In genomic region chr1:89932021-89932423, GRCm38 (mm10) we compare ENCODE assay signal across 12 mouse cellular contexts. TPM values are rescaled to one million over a fixed set of nuclear protein-coding genes. Genes with fewer than 3 reads are reported as not detected.
DNase-seq lines count a peak whose midpoint lies in the region; ATAC-seq and TF ChIP-seq lines count a peak whose summit lies in the region.
"Had no signal": no experiment of that assay in that cellular context is flagged by ENCODE, and none has a peak within 500 bp of the region (broad histone marks: within the 10 kb centered on the region; RNA-seq: fewer than 3 reads in every experiment).

No protein-coding gene starts in this region.

- WGBS in embryonic facial prominence, embryonic 10.5 days = 2% methylated on average over 19 of the region's 19 CpGs
- under 1% methylated on average over 19 of the region's 19 CpGs for WGBS in hindbrain, embryonic 11.5 days
- 1% methylated on average over 19 of the region's 19 CpGs for WGBS in midbrain, embryonic 15.5 days
- 2% methylated on average over 19 of the region's 19 CpGs for WGBS in heart, embryonic 11.5 days (ENCODE audit: insufficient replicate concordance)

- no peak overlapping the region for H3K27ac ChIP-seq in ES-E14 (ENCODE audit: insufficient read depth, low read depth, low read length, poor library complexity, severe bottlenecking)
- no peak overlapping the region; the same call in 1 of the 2 replicates for H3K27ac ChIP-seq in embryonic facial prominence, embryonic 10.5 days (replicated peaks)
- peak overlapping the region; percentile 25; the same call in 1 of the 2 replicates for H3K27ac ChIP-seq in hindbrain, embryonic 11.5 days (ENCODE audit: low read depth, low read length)
- H3K27ac ChIP-seq in midbrain, embryonic 15.5 days = no peak overlapping the region
- H3K27ac ChIP-seq in heart, embryonic 11.5 days (ENCODE audit: low read depth, low read length) = no peak overlapping the region
- H3K27ac ChIP-seq: liver, embryonic 15.5 days had no signal

- peak overlapping the region; percentile 65 to 84 for H3K4me3 ChIP-seq in ES-E14 (ENCODE audit: insufficient read depth in 1 of 2, low read depth in 1 of 2, low read length in 2 of 2, poor library complexity in 1 of 2, severe bottlenecking in 1 of 2)
- peak overlapping the region; percentile 63 for H3K4me3 ChIP-seq in embryonic facial prominence, embryonic 10.5 days
- peak overlapping the region; percentile 65 for H3K4me3 ChIP-seq in hindbrain, embryonic 11.5 days (ENCODE audit: low read depth, low read length)
- H3K4me3 ChIP-seq in midbrain, embryonic 15.5 days = peak overlapping the region; percentile 37; the same call in 1 of the 2 replicates
- H3K4me3 ChIP-seq in heart, embryonic 11.5 days (ENCODE audit: low read depth, low read length) = no peak overlapping the region

- peak overlapping the region; percentile 89 for H3K4me2 ChIP-seq in hindbrain, embryonic 11.5 days (replicated peaks; ENCODE audit: low read depth, low read length)
- 0 out of 2 replicates have a peak overlapping the region, but pooled peaks have one; percentile 2 for H3K4me2 ChIP-seq in midbrain, embryonic 15.5 days
- no peak overlapping the region; the same call in 1 of the 2 replicates for H3K4me2 ChIP-seq in heart, embryonic 11.5 days

- no peak for DNase-seq in ES-E14 (ENCODE audit: low read depth, low spot score)
- peak; percentile 43 for DNase-seq in embryonic facial prominence, embryonic 10.5 days (ENCODE audit: low spot score)
- peak; percentile 61 for DNase-seq in hindbrain, embryonic 11.5 days (ENCODE audit: low spot score)
- DNase-seq in layer of hippocampus, adult 11-12 months (ENCODE audit: low spot score) = no peak
- no peak for DNase-seq in kidney, adult 11 months
- DNase-seq: cerebellum, postnatal 25 days; heart, postnatal 4 days; kidney, postnatal 14 days; thymus, postnatal 14 days had no signal

- H3K4me1 ChIP-seq in ES-E14 (ENCODE audit: control insufficient read depth in 2 of 2, insufficient read depth in 2 of 2, low read length in 2 of 2, poor library complexity in 1 of 2) = peaks cover 2 to 14% of the 10 kb centered on the region in 2 experiments
- peaks cover 83% of the 10 kb centered on the region for H3K4me1 ChIP-seq in embryonic facial prominence, embryonic 10.5 days
- peaks cover 28% of the 10 kb centered on the region for H3K4me1 ChIP-seq in hindbrain, embryonic 11.5 days (replicated peaks; ENCODE audit: control insufficient read depth, insufficient read depth, low read length)
- peaks cover 43% of the 10 kb centered on the region for H3K4me1 ChIP-seq in midbrain, embryonic 15.5 days
- H3K4me1 ChIP-seq in heart, embryonic 11.5 days (ENCODE audit: control insufficient read depth, insufficient read depth, low read length) = peaks cover 24% of the 10 kb centered on the region

- peaks cover 13% of the 10 kb centered on the region for H3K36me3 ChIP-seq in ES-E14 (ENCODE audit: control insufficient read depth, insufficient read depth, low read length, poor library complexity, severe bottlenecking)
- H3K36me3 ChIP-seq in embryonic facial prominence, embryonic 10.5 days (replicated peaks) = no peaks in the 10 kb centered on the region
- H3K36me3 ChIP-seq in hindbrain, embryonic 11.5 days (ENCODE audit: control insufficient read depth, insufficient read depth, low read length) = no peaks in the 10 kb centered on the region
- no peaks in the 10 kb centered on the region for H3K36me3 ChIP-seq in midbrain, embryonic 15.5 days (replicated peaks)
- H3K36me3 ChIP-seq in heart, embryonic 11.5 days (ENCODE audit: control insufficient read depth, insufficient read depth, low read length) = no peaks in the 10 kb centered on the region
- H3K36me3 ChIP-seq: liver, embryonic 15.5 days had no signal

- H3K27me3 ChIP-seq in embryonic facial prominence, embryonic 10.5 days (replicated peaks; ENCODE audit: low read depth, poor library complexity, severe bottlenecking) = peaks cover 100% of the 10 kb centered on the region
- peaks cover 55% of the 10 kb centered on the region for H3K27me3 ChIP-seq in hindbrain, embryonic 11.5 days (ENCODE audit: control insufficient read depth, insufficient read depth, low read length)
- peaks cover 74% of the 10 kb centered on the region for H3K27me3 ChIP-seq in midbrain, embryonic 15.5 days (replicated peaks)
- peaks cover 96% of the 10 kb centered on the region for H3K27me3 ChIP-seq in heart, embryonic 11.5 days (ENCODE audit: control insufficient read depth, insufficient read depth, low read length)

- in situ Hi-C loops in ES-E14 (cut with MboI; ENCODE audit: low sequenced_read_pairs in 2 of 2, unreplicated experiment in 2 of 2) = loop anchor here in 1 of 2 experiments (25.0 kb wide), 1 partner anchor 170 kb away; no protein-coding TSS in a partner anchor

- no peaks in the 10 kb centered on the region for H3K9me3 ChIP-seq in ES-E14 (ENCODE audit: control insufficient read depth, insufficient read depth, low read depth, low read length)
- H3K9me3 ChIP-seq in embryonic facial prominence, embryonic 10.5 days = no peaks in the 10 kb centered on the region
- H3K9me3 ChIP-seq in hindbrain, embryonic 11.5 days (ENCODE audit: control insufficient read depth, low read length) = no peaks in the 10 kb centered on the region
- H3K9me3 ChIP-seq in midbrain, embryonic 15.5 days = no peaks in the 10 kb centered on the region
- H3K9me3 ChIP-seq in heart, embryonic 11.5 days (replicated peaks; ENCODE audit: control insufficient read depth, low read length) = no peaks in the 10 kb centered on the region
- H3K9me3 ChIP-seq: liver, embryonic 15.5 days had no signal

- no peak for ATAC-seq in hindbrain, embryonic 11.5 days (ENCODE audit: low FRiP score)
- no peak for ATAC-seq in midbrain, embryonic 15.5 days (replicated peaks)
- no peak for ATAC-seq in heart, embryonic 11.5 days (replicated peaks; ENCODE audit: insufficient number of reproducible peaks, low FRiP score, low TSS enrichment)

- peak overlapping the region; percentile 7; the same call in 1 of the 2 replicates for H3K9ac ChIP-seq in ES-E14 (ENCODE audit: insufficient read depth, low read depth, low read length, poor library complexity, severe bottlenecking)
- peak overlapping the region; percentile 16; the same call in 1 of the 2 replicates for H3K9ac ChIP-seq in hindbrain, embryonic 11.5 days (ENCODE audit: low read depth, low read length)
- no peak overlapping the region for H3K9ac ChIP-seq in midbrain, embryonic 15.5 days
- no peak overlapping the region for H3K9ac ChIP-seq in heart, embryonic 11.5 days (ENCODE audit: low read depth, low read length)
- H3K9ac ChIP-seq: liver, embryonic 15.5 days had no signal

TF ChIP-seq in ES-E14, 5 proteins besides CTCF, POLR2A, EP300 and RAD21:
- TF ChIP-seq CHD2 (IDR thresholded peaks at IDR 0.05; ENCODE audit: low read depth, low read length) (no peak), ZC3H11A (IDR thresholded peaks at IDR 0.05; ENCODE audit: borderline replicate concordance, low read depth, low read length) (no peak), HCFC1 (IDR thresholded peaks at IDR 0.05; ENCODE audit: borderline replicate concordance, insufficient read depth, low read length) (no peak), ZNF384 (IDR thresholded peaks at IDR 0.05; ENCODE audit: low read depth, low read length) (no peak)

RNA-seq across cellular contexts. Expression of gene Gbx2, which starts 1.0 kb away (rescaled TPM):
- total RNA-seq in ES-E14 (2012; rRNA removed) = 25.8 and 27.9 TPM in 2 replicates
- polyA plus RNA-seq in embryonic facial prominence, embryonic 10.5 days (2016; fragmentation: Nextera tagmentation; extraction: Ambion mirVana) = 8.7 and 11.1 TPM in 2 replicates
- 30.0 and 36.2 TPM in 2 replicates for polyA plus RNA-seq in hindbrain, embryonic 11.5 days (2014; fragmentation: Nextera tagmentation; extraction: Ambion mirVana)
- 18.4 and 23.8 TPM in 2 replicates for polyA plus RNA-seq in midbrain, embryonic 15.5 days (2015; fragmentation: Nextera tagmentation; extraction: Ambion mirVana)
- polyA plus RNA-seq in heart, embryonic 11.5 days (2014; fragmentation: Nextera tagmentation; extraction: Ambion mirVana) = 0.17 and 0.39 TPM in 2 replicates

Comparison
In these comparisons a context has a peak if more than half of its experiments do, and no peak if none do; other contexts are left out.
1. DNase-seq: peak in embryonic facial prominence, embryonic 10.5 days (single experiment) and hindbrain, embryonic 11.5 days (single experiment); none in ES-E14 (single experiment), layer of hippocampus, adult 11-12 months (single experiment) and kidney, adult 11 months (single experiment).
2. H3K9ac ChIP-seq: peak in ES-E14 (single experiment) and hindbrain, embryonic 11.5 days (single experiment); none in midbrain, embryonic 15.5 days (single experiment) and heart, embryonic 11.5 days (single experiment).